Mouse (Mus musculus) megakaryocyte, adult 5-6 weeks (primary cell): Measurements from ENCODE around the gene Lhpp. TPM values are rescaled to one million over a fixed set of nuclear protein-coding genes. Genes with fewer than 3 reads are reported as not detected.

Experiments
- ATAC-seq: 2 replicates; pipeline ENCODE4 v1.8.0; 2016; ENCODE audit warnings: mild to moderate bottlenecking, inconsistent platforms; ENCODE audit not compliant: poor library complexity, severe bottlenecking
- total RNA-seq, 2 experiments: library from RNA; stranded (forward) in 1 of 2; stranded (reverse) in 1 of 2; fragments of 153-499, 151-499 nt in 1 of 2; fragments of 221-1000, 200-1000 nt in 1 of 2; gene quantifications; 2 replicates each; pipeline versions ENCODE4 v1.2.3 to v1.2.4; 2015 to 2017

The Lhpp gene
- total RNA-seq, 2 experiments from 2014 or later = 5.8 to 6.9 TPM

DNA sequence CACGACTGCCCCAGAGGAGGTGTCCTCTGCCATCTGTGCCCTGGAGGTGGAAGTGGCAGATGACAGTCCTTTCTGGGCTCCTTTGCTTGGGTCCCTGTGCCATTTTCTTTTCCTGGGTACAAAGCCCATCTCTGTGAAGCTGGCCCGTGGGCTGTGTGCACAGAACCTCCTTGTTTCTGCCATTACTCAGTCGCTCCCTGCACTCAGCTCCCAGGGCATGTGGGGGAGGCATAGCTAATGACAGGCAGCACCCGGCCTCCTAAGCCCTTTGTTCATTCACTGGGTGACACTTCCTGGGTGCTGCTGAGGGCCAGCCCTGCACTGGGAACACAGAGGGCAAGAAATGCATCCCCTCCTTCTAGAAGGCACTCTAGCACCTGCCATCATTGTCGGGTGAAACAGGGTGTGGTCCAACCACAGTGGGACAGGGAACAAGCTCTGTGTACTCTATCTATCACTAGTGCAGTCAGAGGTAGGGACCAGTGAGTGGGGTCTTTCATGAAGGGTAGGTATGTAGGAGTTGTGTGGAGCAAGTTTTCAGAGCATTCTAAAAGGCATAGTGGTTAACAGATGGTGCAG, 92.1 kb downstream of the Lhpp start:
- ATAC-seq = no peak

DNA sequence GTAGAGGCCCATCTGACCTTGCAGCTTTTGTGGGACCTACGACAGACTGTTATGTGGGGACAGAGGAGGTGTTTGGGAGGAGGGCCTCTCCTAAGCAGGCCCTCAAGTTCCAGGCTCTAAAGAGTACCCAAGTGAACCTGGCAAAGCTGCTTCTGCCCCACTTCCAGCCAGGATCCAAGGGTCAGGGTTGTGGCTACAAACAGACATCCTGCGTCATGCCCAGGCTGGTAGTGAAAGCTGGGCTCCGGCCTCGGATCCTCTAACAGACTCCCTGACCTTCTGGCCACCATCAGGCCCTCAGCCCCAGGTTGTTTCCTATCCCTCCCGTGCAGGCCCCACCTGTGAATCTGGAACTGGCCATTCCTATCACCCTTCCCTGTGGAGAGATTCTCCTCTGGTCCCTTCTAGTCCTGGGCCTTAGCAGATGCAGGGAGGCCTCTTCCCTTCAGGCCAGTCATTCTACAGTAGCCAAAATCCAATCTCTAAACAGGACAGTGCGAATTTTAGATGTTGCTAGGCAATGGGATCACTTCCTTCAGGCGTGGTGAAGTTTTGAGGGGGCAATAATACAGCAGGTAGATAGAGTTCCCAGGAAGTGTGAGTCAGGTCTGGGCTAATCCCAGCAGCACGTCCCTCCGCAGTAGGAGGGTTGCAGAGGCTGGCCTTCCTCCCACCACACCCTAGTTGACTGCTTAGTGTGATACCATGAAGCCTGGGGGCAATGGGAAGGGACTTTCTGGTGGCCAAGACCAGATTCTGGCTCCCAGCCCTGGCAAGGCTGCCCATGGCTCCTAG, 93.3 kb downstream of the Lhpp start:
- no peak for ATAC-seq

DNA sequence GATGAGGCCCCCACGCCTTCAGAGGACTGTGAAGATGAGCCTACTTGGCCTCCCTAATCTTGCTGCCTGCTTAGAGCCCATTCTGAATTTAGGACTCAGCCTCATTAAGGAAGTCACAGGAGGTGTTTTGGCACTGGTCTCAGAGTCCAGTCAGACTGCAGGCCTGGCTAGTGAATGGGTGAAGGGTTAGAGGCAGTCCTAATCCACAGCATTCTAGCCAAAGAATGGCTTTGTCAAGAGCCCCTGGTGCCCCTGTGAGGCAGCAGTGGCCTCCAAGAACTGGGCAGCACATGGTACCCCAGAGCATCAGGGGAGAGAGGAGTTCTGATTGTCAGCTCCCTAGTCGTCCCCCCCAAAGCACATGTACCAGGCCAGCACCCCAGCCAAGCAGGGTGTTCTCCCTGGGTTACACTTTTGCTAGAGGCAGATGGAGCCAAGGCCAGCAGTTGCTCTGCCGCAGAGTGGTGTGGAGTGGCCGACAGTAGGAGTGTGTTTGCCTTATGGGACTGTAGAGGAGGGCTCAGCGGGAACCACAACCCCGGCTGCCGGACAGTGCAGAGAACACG, 94.0 kb downstream of the Lhpp start:
- ATAC-seq = no peak

DNA sequence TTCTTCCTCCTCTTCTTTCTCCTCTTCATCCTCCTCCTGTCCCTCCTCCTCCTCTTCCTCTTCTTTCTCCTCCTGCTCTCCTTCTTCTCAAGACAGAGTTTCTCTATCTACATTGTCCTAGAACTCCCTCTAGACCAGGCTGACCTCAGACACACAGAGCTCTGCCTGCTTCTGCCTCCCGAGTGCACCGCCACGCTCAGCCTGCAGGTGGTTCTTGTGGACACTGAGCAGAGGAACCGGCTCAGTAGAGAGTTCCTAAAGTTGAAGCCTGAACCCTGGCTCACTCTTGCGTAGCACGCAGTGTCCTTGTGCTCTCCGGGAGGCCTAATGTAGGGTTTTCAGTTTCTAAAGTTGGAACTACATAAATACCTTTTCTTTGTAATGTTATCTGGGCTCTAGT, 94.7 kb downstream of the Lhpp start:
- ATAC-seq = peak; percentile 85

GRCm38 (mm10) chr7:132711579-132711978, 101.1 kb downstream of the Lhpp start:
- no peak for ATAC-seq

DNA sequence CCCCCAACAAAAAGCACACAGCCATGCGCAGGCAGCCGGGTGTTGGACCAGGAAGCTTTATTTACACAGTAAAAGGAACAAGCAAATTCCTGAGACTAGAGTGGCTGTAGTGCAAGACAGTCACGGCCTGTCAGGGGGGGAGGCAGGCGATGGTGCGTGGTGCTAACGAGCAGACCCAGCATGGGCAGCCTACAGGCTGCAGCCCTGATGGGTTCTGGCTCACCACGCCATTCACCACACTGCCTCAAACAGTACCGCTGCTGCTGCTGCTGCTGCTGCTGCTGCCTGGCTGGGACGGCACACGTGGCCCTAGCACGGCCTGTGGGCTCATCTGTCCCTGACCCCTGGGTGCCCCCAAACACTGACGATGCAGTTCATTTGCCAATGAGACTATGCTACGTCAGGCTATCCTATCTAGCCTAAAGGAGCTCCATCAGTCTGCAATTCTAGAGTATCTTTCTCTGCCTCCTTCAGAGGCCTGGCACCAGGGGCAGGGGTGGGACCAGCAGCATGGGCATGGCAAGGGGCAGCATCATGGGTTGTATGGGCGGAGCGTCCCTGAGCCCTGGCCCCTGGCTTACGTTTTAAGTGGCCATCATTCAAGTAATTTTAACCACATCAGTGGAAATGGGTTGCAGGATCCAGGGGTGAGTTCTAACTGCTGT, 101.7 kb downstream of the Lhpp start:
- ATAC-seq = no peak

DNA sequence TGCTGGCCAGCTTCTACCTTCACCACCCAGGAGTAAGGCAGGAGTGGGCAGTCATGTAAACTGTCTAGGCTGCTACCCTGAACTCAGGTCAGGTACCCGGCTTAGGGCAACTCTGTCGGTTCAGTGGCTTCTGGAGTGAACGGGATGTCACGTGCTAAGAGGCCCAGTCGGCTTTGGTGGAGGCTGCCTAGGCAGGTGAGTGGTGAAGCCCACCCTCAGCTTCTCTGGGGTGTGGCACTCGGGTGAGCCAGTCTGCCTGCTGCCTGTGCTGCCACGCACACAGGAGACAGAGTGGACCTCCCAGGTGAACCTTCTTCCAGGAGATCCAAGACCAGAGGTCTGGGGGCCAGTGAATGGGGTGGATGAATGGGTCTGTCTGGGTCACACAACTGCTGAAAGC, 102.5 kb downstream of the Lhpp start:
- no peak for ATAC-seq

DNA sequence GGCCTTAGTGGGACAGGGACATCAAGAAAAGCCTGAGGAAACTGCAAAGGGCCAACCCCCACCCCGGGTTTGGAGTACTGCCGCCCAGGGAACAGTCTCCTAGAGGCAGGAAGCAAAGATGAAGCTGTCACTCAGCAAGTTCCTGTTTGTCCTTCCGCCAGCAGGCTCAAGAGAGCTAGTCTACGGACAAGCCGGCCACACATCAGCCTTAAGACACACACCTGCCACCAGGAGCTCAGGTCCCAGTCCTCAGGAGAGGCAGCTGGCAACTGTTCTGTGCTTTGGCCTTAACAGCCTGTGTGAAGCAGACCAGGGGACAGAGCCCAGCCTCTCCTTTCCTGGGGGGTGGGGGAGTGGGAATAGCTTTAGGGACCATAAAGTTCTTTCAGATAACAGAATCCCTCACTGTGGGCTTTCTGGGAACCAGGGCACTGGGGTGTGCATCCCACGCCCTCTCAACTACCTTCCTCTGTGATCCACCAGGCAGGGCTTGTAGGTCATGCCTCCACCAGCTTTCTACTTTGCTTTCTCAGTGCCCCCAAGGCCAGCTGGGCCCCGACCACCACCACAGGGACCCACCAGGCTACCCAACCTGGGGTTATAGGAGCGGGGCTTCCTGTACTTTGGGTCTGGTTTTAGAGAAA, 103.2 kb downstream of the Lhpp start:
- peak; percentile 81 for ATAC-seq

DNA sequence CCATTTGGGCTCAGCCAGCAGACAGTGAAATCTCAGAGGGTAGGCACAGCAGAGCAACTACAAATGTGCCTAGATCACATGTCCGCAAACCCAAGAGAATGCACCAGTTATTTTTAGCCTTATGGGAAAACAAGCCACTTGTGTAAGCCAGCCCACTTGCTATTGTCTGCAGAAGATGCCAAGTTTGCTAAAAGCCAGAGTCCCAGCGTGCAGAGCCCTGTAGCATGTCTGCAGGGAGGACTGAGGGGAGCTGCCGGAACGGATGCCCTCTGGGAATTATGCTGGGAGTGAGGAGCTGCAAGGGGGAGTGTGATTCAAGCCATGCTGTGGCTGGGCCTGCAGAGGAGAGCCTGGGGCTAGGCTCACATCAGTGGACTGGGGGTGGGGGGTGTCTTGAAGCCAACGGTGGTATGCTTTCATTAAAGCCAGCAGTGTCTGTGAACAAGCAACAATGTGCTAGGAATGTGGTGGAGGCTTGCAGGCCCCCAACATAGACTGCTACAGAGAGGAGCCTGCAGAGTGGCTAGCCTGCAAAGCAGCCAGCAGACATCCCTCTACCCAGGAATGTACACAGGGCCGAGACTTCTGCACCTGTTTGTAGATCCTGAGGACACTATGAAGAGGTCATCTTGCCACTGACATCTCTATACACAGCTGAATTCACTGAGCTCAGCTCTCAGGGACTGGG, 103.9 kb downstream of the Lhpp start:
- no peak for ATAC-seq

- ATAC-seq = no peak
These were observed 104.8 kb downstream of the Lhpp start for GRCm38 (mm10) chr7:132715259-132715658.

- no peak for ATAC-seq
These were observed 109.1 kb downstream of the Lhpp start for GRCm38 (mm10) chr7:132719570-132719969.

GRCm38 (mm10) chr7:132720562-132720961, 110.1 kb downstream of the Lhpp start:
- ATAC-seq = no peak

DNA sequence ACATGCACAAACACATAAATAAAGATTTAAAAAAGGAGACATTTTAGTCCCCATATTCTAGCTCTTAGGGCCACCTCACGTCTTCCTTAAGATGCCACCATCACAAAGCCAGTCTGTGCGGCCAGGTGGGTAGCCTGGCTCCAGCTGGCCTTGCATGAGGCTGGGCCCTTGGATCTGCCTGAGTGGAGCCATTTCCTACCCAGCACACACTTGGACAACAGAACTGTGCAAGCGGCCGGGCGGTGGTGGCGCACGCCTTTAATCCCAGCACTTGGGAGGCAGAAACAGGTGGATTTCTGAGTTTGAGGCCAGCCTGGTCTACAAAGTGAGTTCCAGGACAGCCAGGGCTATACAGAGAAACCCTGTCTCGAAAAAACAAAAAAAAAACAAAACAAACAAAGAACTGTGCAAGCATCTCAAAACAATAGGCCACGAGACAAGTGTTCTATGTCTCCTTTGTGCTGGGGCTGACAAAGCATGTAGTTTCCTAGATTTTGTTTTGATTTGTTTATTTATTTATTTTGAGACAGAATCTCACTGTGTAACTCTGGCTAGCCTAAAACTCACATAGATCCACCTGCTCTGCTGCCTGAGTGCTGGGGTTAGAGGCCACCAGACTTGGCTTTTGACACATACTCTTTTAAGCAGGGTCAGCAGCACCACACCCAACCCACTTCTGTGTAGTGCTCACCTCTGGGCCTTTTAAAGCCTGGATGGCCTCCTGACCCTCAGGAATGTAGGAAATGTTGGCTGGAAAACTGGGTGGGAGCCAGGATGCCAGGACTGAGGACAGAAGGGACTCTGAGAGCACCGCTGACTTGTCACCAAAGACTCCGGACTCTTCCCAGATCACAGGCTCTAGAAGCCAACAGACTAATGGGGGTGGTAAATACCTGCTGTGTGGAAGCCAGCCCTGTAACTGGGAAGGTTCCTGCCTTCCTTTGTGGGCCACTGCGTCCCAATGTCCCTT, 112.2 kb downstream of the Lhpp start:
- ATAC-seq = no peak

- peak; percentile 54 for ATAC-seq
These were observed 113.5 kb downstream of the Lhpp start for GRCm38 (mm10) chr7:132723906-132724305.

DNA sequence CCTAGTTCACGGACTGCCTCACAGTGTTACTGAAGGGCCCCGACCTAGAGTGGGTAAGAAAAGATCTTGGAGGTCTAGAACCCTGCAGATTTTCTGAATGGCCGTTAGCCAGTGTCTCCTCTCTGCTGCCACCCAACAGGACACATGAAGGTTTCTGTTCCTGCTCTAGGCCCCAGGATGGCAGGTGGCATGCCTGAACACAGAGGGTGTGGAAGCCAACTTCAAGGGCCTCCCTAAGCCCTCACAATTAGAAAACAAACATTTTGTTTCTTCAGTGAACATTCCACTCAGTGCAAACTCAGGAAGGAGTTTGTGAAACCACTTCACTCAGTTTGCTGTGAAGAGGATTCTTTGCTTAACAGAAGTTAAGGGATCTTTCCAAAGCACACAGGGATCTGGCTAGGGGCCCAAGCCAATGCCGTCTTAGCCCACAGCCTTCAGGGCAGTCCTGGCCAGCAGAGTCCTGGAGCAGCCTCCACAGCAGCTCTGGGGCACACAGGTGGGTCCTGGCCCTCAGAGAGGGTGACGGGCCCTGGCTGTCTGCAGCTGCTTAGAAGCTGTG, 114.1 kb downstream of the Lhpp start:
- no peak for ATAC-seq

DNA sequence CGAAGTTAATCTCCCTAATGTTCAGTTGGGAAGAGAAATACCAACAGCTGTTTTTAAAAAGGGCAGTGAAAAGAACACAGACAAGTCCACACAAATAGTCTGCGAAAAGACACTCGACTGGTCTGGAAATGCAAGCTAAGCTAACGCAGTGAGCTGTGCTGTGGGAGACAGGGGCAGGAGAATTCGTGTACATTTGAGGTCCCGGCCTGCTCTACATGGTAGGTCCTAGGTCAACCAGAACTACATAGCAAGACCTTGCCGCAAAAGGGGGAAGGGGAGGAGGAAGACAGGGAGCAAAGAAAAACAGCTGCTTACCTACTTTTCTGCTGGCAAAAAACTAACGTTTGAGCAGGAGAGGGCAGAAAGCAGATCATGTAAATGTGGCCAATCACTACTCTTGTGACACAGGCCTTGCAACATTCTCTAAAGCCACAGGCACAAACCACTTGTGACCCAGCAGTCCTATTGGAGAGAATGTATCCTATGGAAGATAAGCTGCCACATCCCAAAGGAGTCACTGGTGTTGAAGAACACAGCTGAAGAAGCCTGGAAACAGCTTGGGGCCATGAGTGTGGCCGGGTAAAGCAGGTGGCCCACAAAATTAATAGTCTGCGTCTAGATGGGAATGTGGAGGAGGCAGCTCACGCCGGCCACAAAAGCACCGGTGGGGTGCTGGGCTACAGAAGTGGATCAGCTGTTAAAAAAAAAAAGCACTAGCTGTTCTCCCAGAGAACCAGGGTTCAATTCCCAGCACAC, 115.8 kb downstream of the Lhpp start:
- peak; percentile 65 for ATAC-seq

- peak; percentile 56 for ATAC-seq
These were observed 118.8 kb downstream of the Lhpp start for GRCm38 (mm10) chr7:132729093-132729831.

DNA sequence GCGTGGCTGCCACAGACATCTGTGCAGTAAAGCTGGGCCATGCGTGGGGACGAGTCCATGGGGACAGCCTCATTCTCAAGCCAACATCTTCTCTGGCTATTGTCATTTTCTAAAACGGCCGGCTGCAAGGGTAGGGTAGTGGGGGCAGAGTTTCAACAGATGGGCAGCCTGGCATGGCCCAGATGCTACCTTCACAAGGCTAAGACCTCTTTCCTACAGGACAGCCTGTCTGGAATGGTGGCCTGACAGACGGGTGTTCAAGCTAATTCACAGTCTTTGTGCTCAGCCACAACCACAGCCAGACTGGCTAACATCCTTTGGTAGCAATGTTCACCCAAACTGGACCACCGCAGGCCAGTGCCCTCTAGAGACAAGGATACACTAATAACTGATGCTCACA, 120.1 kb downstream of the Lhpp start:
- ATAC-seq = no peak
